Mouse (Mus musculus) thymus, adult 2 months (tissue): ENCODE measurements around the gene Cdk1.

ENCODE experiments used
- CTCF ChIP-seq: fragments of 200-500 bp; IDR thresholded peaks from 2 replicates; pipeline ENCODE4 v1.5.1; 2012; ENCODE audit warnings: mild to moderate bottlenecking, control low read depth, low read length, moderate library complexity, borderline replicate concordance; ENCODE audit not compliant: control insufficient read depth, poor library complexity, insufficient read depth; ENCODE audit errors: extremely low read depth
- POLR2A ChIP-seq: fragments of 200-500 bp; IDR thresholded peaks from 2 replicates; pipeline ENCODE4 v1.6.1; 2012; ENCODE audit warnings: mild to moderate bottlenecking, low read length, control low read depth, moderate library complexity; ENCODE audit not compliant: control insufficient read depth, poor library complexity, insufficient read depth; ENCODE audit errors: extremely low read depth

DNA sequence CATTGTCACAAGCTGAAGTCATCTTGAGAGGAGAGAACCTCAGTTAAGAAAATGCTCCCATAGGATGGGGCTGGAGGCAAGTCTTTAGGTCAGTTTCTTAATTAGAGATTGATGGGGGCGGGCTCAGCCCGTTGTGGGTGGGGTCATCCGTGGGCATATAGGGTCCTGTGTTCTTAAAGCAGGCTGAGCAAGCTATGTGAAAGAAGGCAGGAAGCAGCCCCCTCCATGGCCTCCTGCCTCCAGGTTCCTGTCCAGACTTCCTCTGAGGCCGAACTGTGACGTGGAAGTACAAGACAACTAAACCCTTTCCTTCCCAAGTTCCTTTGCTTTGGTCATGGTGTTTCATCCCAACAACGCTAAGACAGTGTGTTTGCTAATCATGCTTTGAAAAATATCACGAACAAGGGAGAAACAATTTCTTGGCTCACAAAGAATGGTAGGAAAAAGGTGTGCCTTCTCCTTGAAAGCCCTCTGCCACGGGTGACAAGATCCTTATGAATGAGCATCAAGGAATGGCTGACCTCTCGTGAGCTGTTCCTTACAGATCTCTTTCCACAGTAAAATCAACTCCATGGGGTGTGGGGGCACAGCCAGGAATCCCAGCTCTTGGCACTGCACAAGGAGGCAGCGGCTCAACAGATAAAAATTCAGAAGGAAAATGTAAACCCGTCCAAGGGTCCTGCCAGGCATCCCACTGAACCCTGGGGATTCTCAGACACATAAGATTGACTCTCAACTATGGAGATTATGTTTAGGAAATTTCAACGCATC is 1.5 kb downstream of the Cdk1 start:
- TF ChIP-seq POLR2A (no peak), CTCF (no peak)
